Mouse (Mus musculus) CH12F3 (cell line): ENCODE data around the gene Olfr741.

Source experiments
- in situ Hi-C: fragments of 300-500 bp; cut with MboI; formaldehyde crosslinking; loops from 2 replicates; pipeline ENCODE4 v1.14.3; 2020; ENCODE audit warnings: low sequenced_read_pairs

Gene Olfr741

DNA sequence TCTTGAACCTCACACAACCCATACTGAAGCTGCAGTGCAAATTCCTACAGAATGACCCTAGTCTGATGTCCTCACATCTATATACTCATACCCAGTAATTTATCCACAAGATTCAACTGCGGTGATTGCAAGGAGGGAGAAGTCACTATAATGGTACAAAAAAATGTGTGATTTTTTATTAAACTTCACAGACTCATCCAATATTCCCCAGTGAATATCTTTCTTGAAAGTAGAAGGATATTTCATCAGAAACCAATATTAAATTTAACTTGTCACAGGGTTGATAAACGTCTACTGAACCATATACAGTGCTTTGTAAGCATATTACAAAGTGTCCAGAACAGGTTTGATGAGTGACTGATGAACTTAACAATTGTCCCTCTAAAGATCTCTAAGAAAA is at the start of gene Olfr741:
Gene Olfr741 (plus strand): TSS at position 301 of the 400 bp plus-strand sequence.
- in situ Hi-C loops = no loop called here

DNA sequence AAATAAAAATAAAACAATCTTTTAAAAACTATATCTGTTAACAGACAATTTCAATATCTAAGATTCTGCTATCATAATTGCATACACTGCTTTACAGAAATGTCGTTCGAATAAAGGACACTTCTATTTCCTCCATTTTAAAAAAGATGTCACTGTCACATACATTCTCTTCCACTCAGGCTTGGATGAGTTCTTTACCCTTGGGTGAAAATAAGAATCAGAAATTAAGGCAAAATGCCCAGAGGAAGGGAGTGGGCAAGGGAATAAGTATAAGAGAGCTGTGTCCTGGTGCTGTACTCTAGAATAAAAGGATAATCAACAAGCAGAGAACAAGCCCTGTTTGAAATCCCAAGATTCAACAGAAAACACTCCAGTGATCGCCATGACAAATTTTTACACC is 27.3 kb upstream of the Olfr741 start, which contains the start of gene Olfr740:
Gene Olfr740 (plus strand): TSS at position 301 of the 400 bp plus-strand sequence.
- in situ Hi-C loops = no loop called here

DNA sequence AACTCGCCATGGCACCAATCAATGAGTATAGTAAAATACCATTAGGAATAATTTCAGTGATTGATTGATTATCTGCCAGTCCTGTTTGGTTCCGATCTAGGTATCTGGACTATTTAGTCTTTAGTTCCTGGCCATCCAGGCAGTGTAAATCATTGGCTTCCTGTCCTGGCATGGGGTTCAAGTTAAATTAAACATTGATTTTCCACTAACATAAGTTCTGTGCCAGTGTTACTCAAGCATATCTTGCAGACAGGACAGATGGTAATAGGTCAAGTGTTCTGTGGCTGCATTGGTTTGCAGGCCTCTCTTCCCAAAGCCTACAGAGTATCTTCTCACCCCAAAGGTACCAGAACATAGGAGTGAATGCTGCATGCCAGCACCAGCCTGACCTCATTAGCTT is 5.9 kb downstream of the Olfr741 start:
- in situ Hi-C loops = no loop called here

DNA sequence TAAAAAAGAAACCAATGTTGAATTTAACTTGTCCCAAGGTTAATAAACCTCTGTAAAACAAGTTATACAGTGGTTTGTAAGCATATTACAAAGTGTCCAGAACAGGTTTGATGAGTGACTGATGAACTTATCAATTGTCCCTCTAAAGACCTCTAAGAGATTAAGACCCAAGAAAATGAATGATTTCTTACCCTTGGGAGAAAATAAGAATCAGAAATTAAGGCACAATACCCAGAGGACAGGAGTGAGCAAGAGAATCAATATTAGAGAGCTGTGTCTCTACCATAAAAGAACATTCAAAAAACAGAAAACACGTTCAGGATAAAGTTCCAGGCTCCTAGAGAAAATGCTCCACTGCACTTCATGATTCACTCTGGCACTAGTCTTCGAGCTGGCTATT is 30.8 kb downstream of the Olfr741 start, which contains the start of gene Olfr742:
Gene Olfr742 (plus strand): TSS at position 301 of the 400 bp plus-strand sequence.
- in situ Hi-C loops = no loop called here

DNA sequence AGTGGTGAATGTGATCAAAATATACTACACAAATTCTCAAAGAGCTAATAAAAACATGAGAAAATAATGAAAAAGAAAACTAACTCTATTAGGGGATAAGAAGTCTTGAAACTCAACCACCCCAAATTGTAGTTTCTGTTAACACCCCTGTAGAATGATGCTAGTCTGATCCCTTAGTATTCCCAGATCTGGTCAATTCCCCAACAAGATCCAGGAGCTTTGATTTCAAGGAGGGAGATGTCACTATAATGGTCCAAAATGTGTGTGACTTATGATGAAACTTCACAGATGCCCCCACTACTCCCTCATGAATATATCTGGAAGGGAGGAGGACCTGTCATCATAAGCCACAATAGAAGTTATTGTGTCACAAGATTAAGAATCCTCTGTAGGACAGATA is 49.0 kb downstream of the Olfr741 start, which contains the start of gene Olfr743:
Gene Olfr743 (plus strand): TSS at position 301 of the 400 bp plus-strand sequence.
- in situ Hi-C loops = no loop called here
